Mouse (Mus musculus) midbrain, embryonic 11.5 days (tissue): Measurements from ENCODE around the gene Dnaaf2. TPM values are rescaled to one million over a fixed set of nuclear protein-coding genes. Genes with fewer than 3 reads are reported as not detected.

Experiments used
- ATAC-seq: fragments of 200-750 bp; cut with Nextera tagmentation; 2 replicates; pipeline ENCODE4 v1.8.0; 2017; ENCODE audit warnings: moderate TSS enrichment, moderate library complexity; ENCODE audit not compliant: low FRiP score
- DNase-seq: peaks from one replicate; pipeline ENCODE4 v3.0.0; 2015; ENCODE audit warnings: low spot score; ENCODE audit errors: missing footprints
- H3K27ac ChIP-seq: fragments of 300-500 bp; sonication (generic); 2 replicates; pipeline ENCODE4 v1.5.1; 2014; ENCODE audit warnings: low read depth, low read length
- H3K27me3 ChIP-seq: fragments of 300-500 bp; sonication (generic); 2 replicates; pipeline ENCODE4 v1.6.1; 2014; ENCODE audit warnings: mild to moderate bottlenecking, low read length, moderate library complexity, mixed read lengths; ENCODE audit not compliant: control insufficient read depth, insufficient read depth
- H3K36me3 ChIP-seq: fragments of 300-500 bp; sonication (generic); 2 replicates; pipeline ENCODE4 v1.6.1; 2014; ENCODE audit warnings: mild to moderate bottlenecking, low read length, moderate library complexity, mixed read lengths; ENCODE audit not compliant: control insufficient read depth, insufficient read depth
- H3K4me1 ChIP-seq: fragments of 300-500 bp; sonication (generic); 2 replicates; pipeline ENCODE4 v1.6.1; 2014; ENCODE audit warnings: low read length; ENCODE audit not compliant: control insufficient read depth, insufficient read depth
- H3K4me2 ChIP-seq: fragments of 300-500 bp; sonication (generic); 2 replicates; pipeline ENCODE4 v1.6.1; 2014; ENCODE audit warnings: mild to moderate bottlenecking, moderate library complexity
- H3K4me3 ChIP-seq: fragments of 300-500 bp; sonication (generic); 2 replicates; pipeline ENCODE4 v1.5.1; 2014; ENCODE audit warnings: low read depth, low read length
- H3K9ac ChIP-seq: fragments of 300-500 bp; sonication (generic); 2 replicates; pipeline ENCODE4 v1.6.1; 2014; ENCODE audit warnings: low read length
- H3K9me3 ChIP-seq: fragments of 300-500 bp; sonication (generic); 2 replicates; pipeline ENCODE4 v1.6.1; 2016; ENCODE audit warnings: low read length; ENCODE audit not compliant: control insufficient read depth
- WGBS: fragments of 180-500 bp; shearing (Covaris S2); extraction: QIAGEN DNeasy Blood & Tissue Kit; methylation state at CpG from one replicate; pipeline ENCODE4 v1.1.7; 2014; 5-methylcytosine and 5-hydroxymethylcytosine counted together
- microRNA-seq: library from miRNA; unstranded; fragments of <30 nt; microRNA quantifications from one replicate; pipeline ENCODE4, GENCODE M21; 2017
- polyA plus RNA-seq: library from polyadenylated mRNA; unstranded; fragments of >200 nt; fragmentation: Nextera tagmentation; extraction: Ambion mirVana; gene quantifications from 2 replicates; pipeline ENCODE4 v1.2.1, GENCODE M21; 2014

The Dnaaf2 gene
- polyA plus RNA-seq, 1 experiment from 2014 or later: 13.3 TPM

DNA sequence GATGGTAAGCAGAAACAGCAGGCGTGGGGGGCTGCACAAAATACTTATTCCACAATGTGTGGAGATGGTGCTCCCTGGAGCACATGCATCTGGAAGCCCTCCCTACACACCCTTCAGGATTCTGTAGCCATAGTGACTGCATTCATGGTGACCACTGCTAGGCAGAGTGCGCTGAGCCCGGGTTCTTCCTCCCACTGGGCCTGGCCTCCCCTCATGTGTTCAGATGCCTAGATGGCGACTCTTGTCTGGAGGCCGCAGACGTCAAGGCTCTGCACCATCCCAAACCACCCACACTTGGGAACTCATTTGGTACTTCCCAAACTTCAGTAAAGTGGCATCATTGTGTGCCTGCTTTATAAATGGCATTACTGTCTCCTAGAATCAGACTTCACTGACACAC, 54.8 kb downstream of the Dnaaf2 start:
- ATAC-seq (peak; percentile 60; the same call in 1 of the 2 replicates), DNase-seq (no peak)

DNA sequence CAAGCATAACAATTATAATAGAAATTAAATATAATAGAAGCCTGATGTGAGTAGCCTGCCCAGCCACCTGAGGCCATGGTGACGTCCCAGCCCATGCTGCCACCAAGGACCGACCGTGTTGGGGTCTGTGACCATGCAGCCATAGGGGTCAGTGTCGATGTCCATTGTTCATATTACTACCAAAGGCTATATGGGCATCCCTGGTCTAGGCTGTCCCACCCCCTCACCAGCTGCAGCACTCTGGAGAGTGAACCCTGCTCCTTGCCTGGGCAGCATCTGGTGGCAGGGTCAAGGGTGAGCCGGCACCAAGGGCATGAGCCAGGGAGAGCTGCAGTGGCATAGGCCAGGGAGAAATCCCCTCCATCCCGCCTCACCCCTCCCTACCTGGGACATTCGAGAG, 58.4 kb downstream of the Dnaaf2 start:
- 0 out of 2 replicates have a peak, but pooled peaks have one; percentile 31 for ATAC-seq

More for the DNA sequence above, 54.8 kb downstream of the Dnaaf2 start:
- Histone ChIP-seq H3K27me3 (no peaks in the 10 kb centered on the region), H3K36me3 (no peaks in the 10 kb centered on the region), H3K9me3 (no peaks in the 10 kb centered on the region), H3K9ac (no peak overlapping the region), H3K4me2 (no peak overlapping the region), H3K27ac (no peak overlapping the region), H3K4me3 (no peak overlapping the region), H3K4me1 (no peaks in the 10 kb centered on the region)
- 66% methylated on average over 6 of the region's 6 CpGs for WGBS

DNA sequence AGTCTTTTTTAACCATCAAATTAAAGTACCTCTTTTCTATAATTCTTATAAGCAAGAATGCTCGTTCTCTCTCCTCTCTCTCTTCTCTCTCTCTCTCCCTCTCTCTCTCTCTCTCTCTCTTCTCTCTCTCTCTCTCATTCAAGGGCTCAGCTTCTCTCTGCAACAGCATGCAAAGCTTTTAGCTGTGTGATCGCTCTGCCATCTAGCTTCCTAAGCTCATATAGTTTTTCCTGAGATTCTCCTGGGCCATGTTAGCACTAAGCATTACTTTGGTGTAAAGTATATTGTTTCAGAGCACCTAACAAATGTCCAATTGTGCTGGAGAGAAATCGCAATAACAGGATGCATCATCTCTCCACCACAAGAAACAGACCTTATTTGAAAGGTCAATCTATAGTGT, 59.0 kb downstream of the Dnaaf2 start:
- H3K27me3 ChIP-seq: no peaks in the 10 kb centered on the region
- H3K36me3 ChIP-seq: no peaks in the 10 kb centered on the region
- H3K4me2 ChIP-seq: no peak overlapping the region
- no peak overlapping the region for H3K27ac ChIP-seq
- 87% methylated on average over 3 of the region's 3 CpGs for WGBS
- no peak overlapping the region for H3K4me3 ChIP-seq
- DNase-seq (no peak), ATAC-seq (no peak)
- no peaks in the 10 kb centered on the region for H3K4me1 ChIP-seq
- no peaks in the 10 kb centered on the region for H3K9me3 ChIP-seq
- H3K9ac ChIP-seq: no peak overlapping the region

More for the DNA sequence above, 58.4 kb downstream of the Dnaaf2 start:
- no peaks in the 10 kb centered on the region for H3K9me3 ChIP-seq
- no peaks in the 10 kb centered on the region for H3K36me3 ChIP-seq
- no peak overlapping the region for H3K9ac ChIP-seq
- no peaks in the 10 kb centered on the region for H3K27me3 ChIP-seq
- no peak overlapping the region for H3K27ac ChIP-seq
- H3K4me1 ChIP-seq: no peaks in the 10 kb centered on the region
- H3K4me3 ChIP-seq: no peak overlapping the region
- WGBS: 87% methylated on average over 7 of the region's 7 CpGs
- H3K4me2 ChIP-seq: no peak overlapping the region
- no peak for DNase-seq

Small RNA genes within 50 kb of the gene (microRNA-seq; reads per million reads assigned to microRNA genes)
- not detected for gene Gm47287
- gene Gm47295: 2.5 reads per million, percentile 9 among the genes with 10 or more reads in this experiment

Other genes starting within 250 kb of the Dnaaf2 start
- 1,283 and 1,438 TPM in 2 replicates for gene Rps29, start 39.2 kb downstream of the Dnaaf2 start, polyA plus RNA-seq
- 28.9 and 31.1 TPM in 2 replicates for gene Lrr1, start 29.6 kb downstream of the Dnaaf2 start, polyA plus RNA-seq
- gene Rpl36al, start 14.3 kb downstream of the Dnaaf2 start, polyA plus RNA-seq: 470 and 474 TPM in 2 replicates
- gene Mgat2, start 14.3 kb downstream of the Dnaaf2 start, polyA plus RNA-seq: 34.5 and 35.7 TPM in 2 replicates
- gene Gm49383, start 1.3 kb downstream of the Dnaaf2 start, polyA plus RNA-seq: 37.6 and 38.9 TPM in 2 replicates
- 39.9 and 40.8 TPM in 2 replicates for gene Gm49384, start 5.8 kb upstream of the Dnaaf2 start, polyA plus RNA-seq
- gene Pole2, start 29.8 kb upstream of the Dnaaf2 start, polyA plus RNA-seq: 29.8 and 31.6 TPM in 2 replicates
- 2.9 and 3.3 TPM in 2 replicates for gene Klhdc1, start 42.7 kb upstream of the Dnaaf2 start, polyA plus RNA-seq
- 272 and 275 TPM in 2 replicates for gene Klhdc2, start 98.3 kb upstream of the Dnaaf2 start, polyA plus RNA-seq
- 89.5 and 96.0 TPM in 2 replicates for gene Nemf, start 158.7 kb upstream of the Dnaaf2 start, polyA plus RNA-seq
- 47.7 and 48.6 TPM in 2 replicates for gene Arf6, start 173.7 kb upstream of the Dnaaf2 start, polyA plus RNA-seq
- gene Gm9887, start 174.0 kb upstream of the Dnaaf2 start, polyA plus RNA-seq: 1.4 and 1.6 TPM in 2 replicates